Mouse (Mus musculus) neutrophil, adult 65 days (primary cell): ENCODE data around the gene Cluh. TPM values are rescaled to one million over a fixed set of nuclear protein-coding genes. Genes with fewer than 3 reads are reported as not detected.

Source experiments
- total RNA-seq: library from RNA; stranded (reverse); gene quantifications from 2 replicates; pipeline ENCODE4 v1.2.4, GENCODE M21; 2023

Cluh gene
- total RNA-seq = 14.7 and 16.1 TPM in 2 replicates

DNA sequence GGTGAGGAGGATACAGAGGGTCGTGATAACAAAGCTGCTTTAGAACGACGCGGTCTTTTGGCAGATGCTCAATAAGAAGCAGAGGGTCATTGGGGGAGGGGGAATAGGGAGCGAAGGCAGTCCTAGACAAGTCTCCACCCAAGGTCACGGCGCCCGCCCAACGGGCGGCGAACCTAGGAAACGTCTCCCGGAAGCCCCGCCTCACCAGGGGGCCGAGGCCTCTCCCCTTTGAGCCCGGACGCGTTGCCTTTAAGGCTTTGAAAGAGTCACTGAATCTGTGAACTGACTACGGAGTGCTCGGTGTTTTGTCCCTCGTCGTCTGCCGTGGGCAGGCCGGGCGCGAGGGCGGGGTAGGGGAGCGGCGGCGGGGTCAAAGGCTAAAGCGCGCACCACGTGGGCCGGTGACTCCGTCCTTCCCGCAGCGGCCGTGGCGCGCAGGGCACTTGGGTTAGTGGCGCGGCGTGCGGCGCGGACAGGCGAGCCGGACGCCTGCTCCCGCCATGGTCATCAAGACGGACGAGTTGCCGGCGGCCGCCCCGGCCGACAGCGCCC, at the start of gene Cluh:
Cluh (plus strand) TSS at position 401 of the 552 bp plus-strand sequence.

GRCm38 (mm10) chr11:74610545-74611176, 38.6 kb upstream of the Cluh start, which contains the start of gene Rap1gap2:
Rap1gap2 (minus strand) TSS chr11:74610915.

GRCm38 (mm10) chr11:74619201-74619955, 29.9 kb upstream of the Cluh start, which contains the start of gene Ccdc92b:
Ccdc92b (plus strand) TSS chr11:74619605.

Other genes with a start within 250 kb of the Cluh start
- gene Rap1gap2, start 38.6 kb upstream of the Cluh start, total RNA-seq = 122 and 141 TPM in 2 replicates
- gene Ccdc92b, start 29.9 kb upstream of the Cluh start, total RNA-seq = 0.09 TPM in 1 of 2 replicates, not detected in the other
- 115 and 117 TPM in 2 replicates for gene Pafah1b1, start 75.2 kb downstream of the Cluh start, total RNA-seq
- gene Mettl16, start 121.3 kb downstream of the Cluh start, total RNA-seq = 6.8 and 11.3 TPM in 2 replicates
- 47.0 and 55.4 TPM in 2 replicates for gene Mnt, start 181.4 kb downstream of the Cluh start, total RNA-seq
- gene Sgsm2, start 247.6 kb downstream of the Cluh start, total RNA-seq = 1.6 and 2.7 TPM in 2 replicates
- gene Tsr1, start 248.6 kb downstream of the Cluh start, total RNA-seq = 15.8 and 17.8 TPM in 2 replicates